Mouse (Mus musculus): Measurements from ENCODE around the gene Tle4. TPM values are rescaled to one million over a fixed set of nuclear protein-coding genes. Genes with fewer than 3 reads are reported as not detected.

The Tle4 gene
- polyA plus RNA-seq, 1 experiment, result 0.76 TPM

GRCm38 (mm10) chr19:14485176-14485575, 112.7 kb downstream of the Tle4 start:
- no peak overlapping the region for H3K4me2 ChIP-seq (ENCODE audit: low read depth)
- H3K4me3 ChIP-seq, result no peak overlapping the region
- H3K36me3 ChIP-seq (ENCODE audit: control insufficient read depth, insufficient read depth), result no peaks in the 10 kb centered on the region
- no peak for TF ChIP-seq E2F4 (IDR thresholded peaks at IDR 0.05; ENCODE audit: insufficient read depth)
- no peak for TF ChIP-seq POLR2AphosphoS2 (IDR thresholded peaks at IDR 0.05; ENCODE audit: insufficient read length, low read depth)
- no peak for TF ChIP-seq TCF3 (IDR thresholded peaks at IDR 0.05; ENCODE audit: insufficient read length, low read depth)
- TF ChIP-seq SRF (IDR thresholded peaks at IDR 0.05; ENCODE audit: control insufficient read depth, insufficient read length, low read depth), result no peak
- no peak for TF ChIP-seq REST (IDR thresholded peaks at IDR 0.05; ENCODE audit: insufficient read depth, insufficient read length)
- TF ChIP-seq POLR2A (IDR thresholded peaks at IDR 0.05; ENCODE audit: insufficient read length, low read depth), result no peak
- TF ChIP-seq CEBPB (IDR thresholded peaks at IDR 0.05; ENCODE audit: insufficient read depth, poor library complexity, severe bottlenecking), result no peak
- no peak for TF ChIP-seq USF1 (IDR thresholded peaks at IDR 0.05; ENCODE audit: low read depth)
- no peak for TF ChIP-seq MYOD1 (IDR thresholded peaks at IDR 0.05; ENCODE audit: control insufficient read depth in 1 of 3, insufficient read length in 2 of 3, low read depth in 2 of 3)
- TF ChIP-seq TCF12 (IDR thresholded peaks at IDR 0.05; ENCODE audit: insufficient read depth, poor library complexity, severe bottlenecking), result no peak
- no peak for TF ChIP-seq MYOG (IDR thresholded peaks at IDR 0.05; ENCODE audit: control insufficient read depth in 1 of 3, insufficient read depth in 1 of 3, insufficient read length in 2 of 3, low read depth in 2 of 3)
- no peak for TF ChIP-seq MAX (IDR thresholded peaks at IDR 0.05; ENCODE audit: low read depth)
- H3ac ChIP-seq (ENCODE audit: control insufficient read depth, insufficient read length), result no peak overlapping the region
- H3K27me3 ChIP-seq (ENCODE audit: control insufficient read depth, insufficient read depth, insufficient read length), result no peaks in the 10 kb centered on the region
- no peaks in the 10 kb centered on the region for H3K79me2 ChIP-seq (ENCODE audit: control insufficient read depth, insufficient read depth)

DNA sequence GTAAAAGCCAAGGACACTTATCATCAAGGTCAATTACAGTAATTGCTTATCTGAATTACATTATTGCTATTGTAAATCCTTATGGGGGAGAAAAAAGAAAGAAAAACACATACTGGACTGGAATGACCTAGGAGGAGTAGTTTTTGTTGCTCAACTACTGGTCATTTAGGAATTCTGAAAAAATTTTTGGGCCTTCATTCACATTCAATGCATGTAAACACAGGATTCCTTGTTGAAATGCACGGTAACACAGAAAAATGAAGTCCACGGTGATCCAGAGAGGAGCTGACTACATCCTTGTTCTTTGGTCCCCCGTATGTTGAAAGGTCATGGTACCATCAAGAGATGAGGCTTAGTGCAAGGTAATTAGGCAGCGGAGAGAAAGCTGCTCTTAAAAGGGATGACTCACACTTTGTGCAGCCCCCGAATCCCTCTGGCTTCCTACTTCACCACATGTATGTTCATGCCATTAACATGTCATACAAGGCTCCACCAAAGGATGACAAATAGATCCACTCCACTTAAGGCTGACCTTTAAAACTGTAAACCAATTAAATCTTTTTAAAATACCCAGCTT, 115.2 kb downstream of the Tle4 start:
- Histone ChIP-seq H3K4me3 (no peak overlapping the region), H3ac (ENCODE audit: control insufficient read depth, insufficient read length) (no peak overlapping the region), H3K36me3 (ENCODE audit: control insufficient read depth, insufficient read depth) (no peaks in the 10 kb centered on the region), H3K79me2 (ENCODE audit: control insufficient read depth, insufficient read depth) (no peaks in the 10 kb centered on the region), H3K4me2 (ENCODE audit: low read depth) (no peak overlapping the region), H3K27me3 (ENCODE audit: control insufficient read depth, insufficient read depth, insufficient read length) (no peaks in the 10 kb centered on the region)
- TF ChIP-seq TCF3 (IDR thresholded peaks at IDR 0.05; ENCODE audit: insufficient read length, low read depth) (no peak), E2F4 (IDR thresholded peaks at IDR 0.05; ENCODE audit: insufficient read depth) (no peak)

DNA sequence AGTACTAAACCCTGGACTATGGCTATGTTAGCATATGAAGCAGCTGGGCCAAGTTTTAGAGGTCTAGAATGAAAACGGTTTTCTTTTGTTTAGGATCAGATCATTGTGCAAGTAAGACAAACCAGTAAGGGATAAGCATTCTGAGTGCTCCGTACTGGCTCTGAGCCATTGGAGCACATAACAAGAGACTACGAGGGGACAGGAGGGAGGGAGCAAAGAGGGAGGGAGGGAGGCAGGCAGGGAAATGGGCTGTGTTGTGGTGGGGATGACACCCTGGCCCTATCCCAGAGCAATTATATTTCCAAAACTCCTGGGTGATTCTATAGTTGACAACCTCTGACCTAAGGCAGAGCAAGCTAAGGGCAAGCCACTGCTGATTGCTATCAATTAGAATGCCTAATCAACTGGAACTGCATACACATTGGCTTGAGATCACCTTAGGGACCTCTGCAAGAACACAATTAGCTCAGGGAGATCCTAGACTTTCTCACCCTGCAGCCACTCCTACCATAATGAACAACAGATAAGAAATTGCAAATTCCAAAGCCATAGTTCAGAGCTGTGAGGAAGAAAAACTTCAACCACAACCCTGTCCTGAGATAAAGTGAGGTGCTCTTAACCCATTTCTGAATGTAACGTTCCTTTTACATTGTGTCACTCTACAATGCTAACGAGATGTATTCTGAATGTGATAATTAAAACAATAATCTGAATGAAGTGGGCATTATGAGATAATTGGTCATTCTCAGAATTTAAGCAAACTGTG, 115.9 kb downstream of the Tle4 start:
- Histone ChIP-seq H3K36me3 (ENCODE audit: control insufficient read depth, insufficient read depth) (no peaks in the 10 kb centered on the region), H3K27me3 (ENCODE audit: control insufficient read depth, insufficient read depth, insufficient read length) (no peaks in the 10 kb centered on the region), H3K79me2 (ENCODE audit: control insufficient read depth, insufficient read depth) (no peaks in the 10 kb centered on the region), H3ac (ENCODE audit: control insufficient read depth, insufficient read length) (no peak overlapping the region), H3K4me2 (ENCODE audit: low read depth) (no peak overlapping the region), H3K4me3 (no peak overlapping the region)
- TF ChIP-seq E2F4 (IDR thresholded peaks at IDR 0.05; ENCODE audit: insufficient read depth) (no peak), MYOD1 (IDR thresholded peaks at IDR 0.05; ENCODE audit: control insufficient read depth in 1 of 3, insufficient read length in 2 of 3, low read depth in 2 of 3) (no peak), SRF (IDR thresholded peaks at IDR 0.05; ENCODE audit: control insufficient read depth, insufficient read length, low read depth) (no peak), POLR2A (IDR thresholded peaks at IDR 0.05; ENCODE audit: insufficient read length, low read depth) (no peak), USF1 (IDR thresholded peaks at IDR 0.05; ENCODE audit: low read depth) (no peak), POLR2AphosphoS2 (IDR thresholded peaks at IDR 0.05; ENCODE audit: insufficient read length, low read depth) (no peak), TCF12 (IDR thresholded peaks at IDR 0.05; ENCODE audit: insufficient read depth, poor library complexity, severe bottlenecking) (no peak), CEBPB (IDR thresholded peaks at IDR 0.05; ENCODE audit: insufficient read depth, poor library complexity, severe bottlenecking) (no peak), REST (IDR thresholded peaks at IDR 0.05; ENCODE audit: insufficient read depth, insufficient read length) (no peak), MYOG (IDR thresholded peaks at IDR 0.05; ENCODE audit: control insufficient read depth in 1 of 3, insufficient read depth in 1 of 3, insufficient read length in 2 of 3, low read depth in 2 of 3) (no peak), TCF3 (IDR thresholded peaks at IDR 0.05; ENCODE audit: insufficient read length, low read depth) (no peak)

GRCm38 (mm10) chr19:14479711-14480110, 118.1 kb downstream of the Tle4 start:
- no peaks in the 10 kb centered on the region for H3K36me3 ChIP-seq (ENCODE audit: control insufficient read depth, insufficient read depth)
- H3K4me2 ChIP-seq (ENCODE audit: low read depth), result no peak overlapping the region
- H3K79me2 ChIP-seq (ENCODE audit: control insufficient read depth, insufficient read depth), result no peaks in the 10 kb centered on the region
- no peak overlapping the region for H3ac ChIP-seq (ENCODE audit: control insufficient read depth, insufficient read length)
- no peak overlapping the region for H3K4me3 ChIP-seq
- H3K27me3 ChIP-seq (ENCODE audit: control insufficient read depth, insufficient read depth, insufficient read length), result no peaks in the 10 kb centered on the region
- TF ChIP-seq MYOD1 (IDR thresholded peaks at IDR 0.05; ENCODE audit: control insufficient read depth in 1 of 3, insufficient read length in 2 of 3, low read depth in 2 of 3) (no peak), TCF3 (IDR thresholded peaks at IDR 0.05; ENCODE audit: insufficient read length, low read depth) (no peak), USF1 (IDR thresholded peaks at IDR 0.05; ENCODE audit: low read depth) (no peak), TCF12 (IDR thresholded peaks at IDR 0.05; ENCODE audit: insufficient read depth, poor library complexity, severe bottlenecking) (no peak), E2F4 (IDR thresholded peaks at IDR 0.05; ENCODE audit: insufficient read depth) (no peak), POLR2AphosphoS2 (IDR thresholded peaks at IDR 0.05; ENCODE audit: insufficient read length, low read depth) (no peak), MAX (IDR thresholded peaks at IDR 0.05; ENCODE audit: low read depth) (no peak), MYOG (IDR thresholded peaks at IDR 0.05; ENCODE audit: control insufficient read depth in 1 of 3, insufficient read depth in 1 of 3, insufficient read length in 2 of 3, low read depth in 2 of 3) (no peak), CEBPB (IDR thresholded peaks at IDR 0.05; ENCODE audit: insufficient read depth, poor library complexity, severe bottlenecking) (no peak), POLR2A (IDR thresholded peaks at IDR 0.05; ENCODE audit: insufficient read length, low read depth) (no peak), SRF (IDR thresholded peaks at IDR 0.05; ENCODE audit: control insufficient read depth, insufficient read length, low read depth) (no peak), REST (IDR thresholded peaks at IDR 0.05; ENCODE audit: insufficient read depth, insufficient read length) (no peak)

Measured in myocyte (in vitro differentiated cells).